Mouse (Mus musculus): ENCODE results near the gene Polr2c. TPM values are rescaled to one million over a fixed set of nuclear protein-coding genes. Genes with fewer than 3 reads are reported as not detected.
A peak's percentile ranks its signal among the peaks of the same experiment; 100 is the strongest.

The Polr2c gene
- total RNA-seq, 4 experiments from 2014 or later, result 55.9 to 91.6 (median 71.1) TPM

- DNase-seq, result no peak
Measured at GRCm38 (mm10) chr8:94888383-94889036, 31.3 kb downstream of the Polr2c start.

- no peak for DNase-seq
Measured at GRCm38 (mm10) chr8:94892917-94893316, 35.7 kb downstream of the Polr2c start.

- DNase-seq, result no peak
Measured at GRCm38 (mm10) chr8:94899262-94899661, 42.0 kb downstream of the Polr2c start.

GRCm38 (mm10) chr8:94900617-94901016, 43.4 kb downstream of the Polr2c start:
- no peak for DNase-seq

GRCm38 (mm10) chr8:94901031-94901430, 43.8 kb downstream of the Polr2c start:
- no peak for DNase-seq

GRCm38 (mm10) chr8:94903709-94904108, 46.5 kb downstream of the Polr2c start:
- no peak for DNase-seq

- DNase-seq, result peak; percentile 85
Measured at GRCm38 (mm10) chr8:94904450-94905175, 47.4 kb downstream of the Polr2c start.

GRCm38 (mm10) chr8:94907591-94908300, 50.5 kb downstream of the Polr2c start:
- DNase-seq, result no peak

- peak; percentile 75 for DNase-seq
Measured at GRCm38 (mm10) chr8:94908847-94909246, 51.6 kb downstream of the Polr2c start.

- DNase-seq, result peak; percentile 55
Measured at GRCm38 (mm10) chr8:94913061-94913660, 55.9 kb downstream of the Polr2c start.

- no peak for DNase-seq
Measured at GRCm38 (mm10) chr8:94914256-94914655, 57.0 kb downstream of the Polr2c start.

GRCm38 (mm10) chr8:94914701-94915101, 57.5 kb downstream of the Polr2c start:
- no peak for DNase-seq

- no peak for DNase-seq
Measured at GRCm38 (mm10) chr8:94916311-94916959, 59.2 kb downstream of the Polr2c start.

- no peak for DNase-seq
Measured at GRCm38 (mm10) chr8:94916960-94917324, 59.7 kb downstream of the Polr2c start.

GRCm38 (mm10) chr8:94917352-94917751, 60.1 kb downstream of the Polr2c start:
- peak; percentile 92 for DNase-seq

GRCm38 (mm10) chr8:94917851-94918495, 60.7 kb downstream of the Polr2c start, which contains the start of gene Ccdc102a:
TSS of gene Ccdc102a (minus strand) at chr8:94918098.
- no peak for DNase-seq

- no peak for DNase-seq
Measured at GRCm38 (mm10) chr8:94919256-94919655, 62.0 kb downstream of the Polr2c start.

- DNase-seq, result no peak
Measured at GRCm38 (mm10) chr8:94922176-94922575, 64.9 kb downstream of the Polr2c start.

- no peak for DNase-seq
Measured at GRCm38 (mm10) chr8:94922602-94923001, 65.4 kb downstream of the Polr2c start.

Measured in adrenal gland, adult 8-10 months (tissue).